Comparison of ENCODE assay signal across 18 mouse cellular contexts in the genomic region with DNA sequence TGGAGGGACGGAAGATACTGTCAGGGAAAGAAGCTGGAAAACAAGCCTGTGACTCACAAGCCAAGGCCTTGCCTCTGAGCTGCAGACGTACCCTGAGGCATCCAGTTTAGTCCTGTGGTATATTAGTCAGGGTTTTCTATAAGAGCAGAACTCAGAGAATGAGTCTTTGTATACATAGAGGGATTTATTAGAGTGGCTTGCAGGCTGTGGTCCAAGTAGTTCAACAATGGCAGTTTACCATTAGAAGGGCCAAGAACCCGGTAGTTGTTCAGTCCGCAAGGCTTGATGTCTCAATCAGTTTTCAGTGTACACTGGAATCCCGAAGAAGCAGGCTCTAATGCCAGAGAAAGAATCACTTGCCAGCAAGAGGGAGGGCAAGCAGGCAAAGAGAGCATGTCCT.
DNase-seq lines count a peak whose midpoint lies in the region; ATAC-seq and TF ChIP-seq lines count a peak whose summit lies in the region.
"Had no signal": no experiment of that assay in that cellular context is flagged by ENCODE, and none has a peak within 500 bp of the region (broad histone marks: within the 10 kb centered on the region; RNA-seq: fewer than 3 reads in every experiment).

No protein-coding gene starts in this region.

- H3K27me3 ChIP-seq in lung, postnatal 0 days (replicated peaks; ENCODE audit: insufficient read depth, low read length), result no peaks in the 10 kb centered on the region
- no peaks in the 10 kb centered on the region for H3K27me3 ChIP-seq in stomach, postnatal 0 days (ENCODE audit: control insufficient read depth, insufficient read depth, low read length)
- H3K27me3 ChIP-seq: limb, embryonic 13.5 days had no signal

- DNase-seq in adrenal gland, postnatal 10 days, result peak; percentile 46
- DNase-seq in adrenal gland, adult 18-20 months (ENCODE audit: low spot score in 2 of 2), result no peak
- peak; percentile 28 for DNase-seq in lung, postnatal 0 days (ENCODE audit: low spot score)
- DNase-seq in lung, postnatal 14 days, result no peak
- peak; percentile 68 for DNase-seq in fat pad, adult 2 months (ENCODE audit: extremely low read depth, low read depth, low spot score)
- no peak for DNase-seq in stomach, postnatal 0 days (ENCODE audit: low spot score)
- no peak for DNase-seq in testis, postnatal 14 days (ENCODE audit: low spot score)
- no peak for DNase-seq in urinary bladder, postnatal 4 days (ENCODE audit: low spot score in 2 of 2)
- DNase-seq: B cell, adult 2 months; cerebellum, adult 18-20 months; lung, postnatal 36 days; right cerebral cortex, postnatal 4 days; thymus, postnatal 25 days had no signal

- no peak for TF ChIP-seq CTCF in lung, postnatal 0 days (IDR thresholded peaks at IDR 0.05)
- TF ChIP-seq CTCF in stomach, postnatal 0 days (IDR thresholded peaks at IDR 0.05; ENCODE audit: low read depth), result no peak

- H3K36me3 ChIP-seq in lung, postnatal 0 days (ENCODE audit: insufficient read depth, low read length), result no peaks in the 10 kb centered on the region
- H3K36me3 ChIP-seq in stomach, postnatal 0 days (ENCODE audit: control insufficient read depth, insufficient read depth, low read length), result no peaks in the 10 kb centered on the region
- H3K36me3 ChIP-seq: limb, embryonic 13.5 days had no signal

- no peaks in the 10 kb centered on the region for H3K9me3 ChIP-seq in lung, postnatal 0 days (ENCODE audit: low read length)
- no peaks in the 10 kb centered on the region for H3K9me3 ChIP-seq in stomach, postnatal 0 days (ENCODE audit: control insufficient read depth, low read length)

- no peaks in the 10 kb centered on the region for H3K4me1 ChIP-seq in lung, postnatal 0 days (ENCODE audit: insufficient read depth, low read depth, low read length)
- no peaks in the 10 kb centered on the region for H3K4me1 ChIP-seq in stomach, postnatal 0 days (replicated peaks; ENCODE audit: control insufficient read depth, insufficient read depth)

- H3K4me3 ChIP-seq in lung, postnatal 0 days (ENCODE audit: low read depth, low read length), result no peak overlapping the region
- H3K4me3 ChIP-seq in stomach, postnatal 0 days (ENCODE audit: low read depth, low read length), result no peak overlapping the region
- H3K4me3 ChIP-seq: limb, embryonic 13.5 days had no signal

- H3K27ac ChIP-seq in lung, postnatal 0 days (ENCODE audit: low read length), result no peak overlapping the region
- peak overlapping the region; percentile 67 for H3K27ac ChIP-seq in stomach, postnatal 0 days (replicated peaks)

- WGBS in lung, postnatal 0 days, result 57% methylated on average over 5 of the region's 5 CpGs
- WGBS in stomach, postnatal 0 days, result 26% methylated on average over 5 of the region's 5 CpGs

- no peak overlapping the region for H3K4me2 ChIP-seq in lung, postnatal 0 days (replicated peaks; ENCODE audit: low read depth, low read length)
- H3K4me2 ChIP-seq in stomach, postnatal 0 days (replicated peaks; ENCODE audit: low read depth), result no peak overlapping the region
- H3K4me2 ChIP-seq: heart, embryonic 11.5 days; limb, embryonic 13.5 days; midbrain, embryonic 11.5 days had no signal

- ATAC-seq in lung, postnatal 0 days, result no peak
- peak; percentile 79 for ATAC-seq in stomach, postnatal 0 days (ENCODE audit: low FRiP score, low TSS enrichment)
- ATAC-seq: forebrain, embryonic 16.5 days; hindbrain, embryonic 16.5 days had no signal

- TF ChIP-seq EP300 in lung, postnatal 0 days (IDR thresholded peaks at IDR 0.05), result no peak
- no peak for TF ChIP-seq EP300 in stomach, postnatal 0 days (optimal IDR thresholded peaks at IDR 0.05)

- no peak overlapping the region for H3K9ac ChIP-seq in lung, postnatal 0 days (replicated peaks; ENCODE audit: low read depth)
- H3K9ac ChIP-seq in stomach, postnatal 0 days (ENCODE audit: low read length), result no peak overlapping the region
- H3K9ac ChIP-seq: limb, embryonic 13.5 days had no signal

Comparison
In these comparisons a context has a peak if more than half of its experiments do, and no peak if none do; other contexts are left out.
1. DNase-seq: peak in adrenal gland, postnatal 10 days (single experiment), lung, postnatal 0 days (single experiment) and fat pad, adult 2 months (single experiment); none in adrenal gland, adult 18-20 months (0 of 2), lung, postnatal 14 days (single experiment), stomach, postnatal 0 days (single experiment), testis, postnatal 14 days (single experiment) and urinary bladder, postnatal 4 days (0 of 2).